Mouse (Mus musculus) limb, embryonic 10.5 days (tissue): ENCODE measurements at regions not wholly inside any gene's neighbourhood (a gene's known extent, or its start where the extent isn't known, plus 50 kb on each side); places are given as distances from the start of the nearest gene placed in this dataset.

Source experiments
- DNase-seq: peaks from one replicate; pipeline ENCODE4 v3.0.0-alpha.2; 2017; ENCODE audit warnings: low spot score
- H3K27ac ChIP-seq: fragments of 300-500 bp; sonication (generic); 2 replicates; pipeline ENCODE4 v1.5.1; 2016; ENCODE audit warnings: mild to moderate bottlenecking
- H3K27me3 ChIP-seq: fragments of 300-500 bp; sonication (generic); 2 replicates; pipeline ENCODE4 v1.6.1; 2016; ENCODE audit warnings: low read depth, mild to moderate bottlenecking; ENCODE audit not compliant: poor library complexity, severe bottlenecking
- H3K36me3 ChIP-seq: fragments of 300-500 bp; sonication (generic); 2 replicates; pipeline ENCODE4 v1.6.1; 2016; ENCODE audit warnings: mild to moderate bottlenecking, moderate library complexity
- H3K4me1 ChIP-seq: fragments of 300-500 bp; sonication (generic); 2 replicates; pipeline ENCODE4 v1.6.1; 2016
- H3K4me3 ChIP-seq: fragments of 300-500 bp; sonication (generic); 2 replicates; pipeline ENCODE4 v1.5.1; 2016; ENCODE audit warnings: mild to moderate bottlenecking, moderate library complexity
- H3K9me3 ChIP-seq: fragments of 300-500 bp; sonication (generic); replicated peaks from 2 replicates; pipeline ENCODE4 v1.6.1; 2016; ENCODE audit warnings: mild to moderate bottlenecking
- WGBS: fragments of 180-500 bp; shearing (Covaris S2); methylation state at CpG from one replicate; pipeline ENCODE4 v1.1.7; 2016; 5-methylcytosine and 5-hydroxymethylcytosine counted together

DNA sequence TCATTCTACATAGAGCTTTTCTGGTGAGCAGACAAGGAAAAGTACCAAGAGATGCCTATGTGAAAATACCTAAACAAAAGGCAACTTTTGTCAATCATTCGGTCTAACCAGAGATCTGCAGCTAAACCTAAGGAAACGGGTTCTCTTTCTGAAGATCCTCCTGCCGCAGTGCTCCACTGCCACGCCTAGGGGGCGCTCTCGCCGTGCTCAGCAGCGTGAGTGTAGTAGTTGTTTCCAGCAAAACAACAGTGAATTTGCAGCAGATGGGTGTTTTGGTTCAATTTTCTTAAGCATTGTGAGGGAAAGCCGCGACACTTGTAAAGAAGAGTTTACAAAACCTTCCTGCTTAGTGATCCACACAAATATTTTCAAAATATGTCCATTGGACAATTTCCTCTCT, 331.4 kb upstream of the Onecut1 start:
- DNase-seq: peak; percentile 74
- Histone ChIP-seq H3K27ac (no peak overlapping the region), H3K36me3 (no peaks in the 10 kb centered on the region), H3K27me3 (no peaks in the 10 kb centered on the region), H3K9me3 (no peaks in the 10 kb centered on the region), H3K4me1 (no peaks in the 10 kb centered on the region), H3K4me3 (no peak overlapping the region)
- 13% methylated on average over 10 of the region's 10 CpGs for WGBS

DNA sequence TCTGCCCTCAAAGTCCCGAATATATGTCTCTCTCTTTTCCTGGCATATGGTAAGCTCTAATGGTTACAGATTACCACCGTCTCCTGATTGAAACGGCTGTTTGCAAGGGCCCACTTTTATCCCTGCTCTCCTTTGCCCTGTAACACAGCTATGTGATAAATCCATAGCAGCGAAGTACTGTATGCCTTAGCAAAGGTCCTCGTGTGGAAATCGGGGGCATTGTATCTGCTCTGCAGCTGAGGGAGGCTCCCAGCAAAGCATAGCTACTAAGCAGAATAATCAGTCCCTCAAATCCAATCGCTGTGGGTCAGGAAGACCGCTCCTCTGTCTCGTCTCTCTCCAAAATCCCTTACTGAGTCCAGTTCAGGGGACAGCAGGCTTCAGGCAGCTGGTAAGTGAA, 331.0 kb upstream of the Onecut1 start:
- Histone ChIP-seq H3K27ac (no peak overlapping the region), H3K4me1 (no peaks in the 10 kb centered on the region), H3K9me3 (no peaks in the 10 kb centered on the region), H3K27me3 (no peaks in the 10 kb centered on the region), H3K4me3 (no peak overlapping the region), H3K36me3 (no peaks in the 10 kb centered on the region)
- DNase-seq: no peak
- WGBS: 68% methylated on average over 9 of the region's 9 CpGs

DNA sequence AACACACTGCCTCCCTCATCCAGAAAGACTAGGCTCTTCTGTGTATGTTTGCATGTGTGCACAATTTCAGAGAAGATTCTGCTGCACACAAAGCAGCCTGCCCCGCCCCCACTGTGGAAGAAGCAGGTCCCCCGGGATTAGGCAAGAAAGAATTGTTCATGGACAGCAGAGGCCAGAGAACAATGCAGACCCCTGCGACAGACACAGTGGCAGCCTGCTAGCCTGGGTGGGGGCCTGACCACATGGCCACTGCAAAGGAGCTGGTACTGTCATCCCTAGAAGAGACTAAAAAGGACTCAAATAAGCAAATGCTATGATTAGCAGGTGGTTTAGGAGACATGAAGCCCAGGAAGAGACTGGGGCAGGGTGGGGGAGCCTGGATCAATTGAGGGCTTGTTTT, 329.7 kb upstream of the Onecut1 start:
- Histone ChIP-seq H3K9me3 (no peaks in the 10 kb centered on the region), H3K4me3 (no peak overlapping the region), H3K27ac (no peak overlapping the region), H3K4me1 (no peaks in the 10 kb centered on the region), H3K36me3 (no peaks in the 10 kb centered on the region), H3K27me3 (no peaks in the 10 kb centered on the region)
- DNase-seq: no peak
- 89% methylated on average over 3 of the region's 3 CpGs for WGBS

DNA sequence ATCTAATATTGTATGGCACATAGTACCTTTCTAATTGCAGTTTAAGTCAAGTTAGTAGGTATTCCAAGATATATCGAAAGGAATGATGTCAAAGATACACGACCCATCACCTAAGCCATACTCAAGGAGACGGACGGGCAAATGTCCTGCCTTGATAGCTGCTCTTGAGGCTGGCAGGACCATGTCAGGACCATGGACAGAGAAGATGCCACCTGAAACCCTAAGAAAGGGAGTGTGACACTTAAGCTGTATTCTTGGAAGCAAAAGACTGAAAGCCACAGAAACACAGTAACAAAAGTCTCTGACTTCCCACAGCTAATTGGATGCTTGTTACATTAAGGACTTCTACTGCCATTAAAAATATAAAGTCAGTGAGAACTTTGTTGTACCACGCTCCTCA, 326.7 kb upstream of the Onecut1 start:
- peak; percentile 36 for DNase-seq

DNA sequence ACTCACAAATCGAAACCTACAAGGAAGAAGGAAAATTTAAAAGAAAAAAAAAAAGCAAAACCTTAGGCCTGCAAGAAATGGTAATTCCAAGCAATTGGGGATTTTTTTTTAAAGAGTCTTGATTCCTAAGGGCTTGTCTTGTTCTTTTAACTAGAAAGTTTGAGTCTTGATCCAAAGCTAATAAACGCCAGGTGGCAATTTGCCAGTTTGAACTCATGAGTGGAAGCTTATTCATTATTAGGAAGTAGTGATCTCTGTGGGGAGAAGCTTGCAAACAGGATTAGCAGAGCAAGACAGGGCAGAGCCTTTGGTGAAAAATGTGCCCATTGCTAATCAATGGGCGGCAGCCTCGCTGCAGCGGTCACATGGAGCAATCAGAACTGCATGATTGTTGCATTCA, 305.6 kb upstream of the Onecut1 start:
- no peak overlapping the region for H3K4me3 ChIP-seq
- no peak for DNase-seq
- no peak overlapping the region for H3K27ac ChIP-seq
- H3K27me3 ChIP-seq: no peaks in the 10 kb centered on the region
- no peaks in the 10 kb centered on the region for H3K4me1 ChIP-seq
- H3K9me3 ChIP-seq: no peaks in the 10 kb centered on the region
- WGBS: 86% methylated on average over 5 of the region's 5 CpGs
- no peaks in the 10 kb centered on the region for H3K36me3 ChIP-seq

More for the DNA sequence above, 326.7 kb upstream of the Onecut1 start:
- Histone ChIP-seq H3K27me3 (no peaks in the 10 kb centered on the region), H3K27ac (no peak overlapping the region), H3K4me1 (no peaks in the 10 kb centered on the region), H3K36me3 (no peaks in the 10 kb centered on the region), H3K4me3 (no peak overlapping the region), H3K9me3 (no peaks in the 10 kb centered on the region)
- WGBS: 75% methylated on average over 5 of the region's 5 CpGs

DNA sequence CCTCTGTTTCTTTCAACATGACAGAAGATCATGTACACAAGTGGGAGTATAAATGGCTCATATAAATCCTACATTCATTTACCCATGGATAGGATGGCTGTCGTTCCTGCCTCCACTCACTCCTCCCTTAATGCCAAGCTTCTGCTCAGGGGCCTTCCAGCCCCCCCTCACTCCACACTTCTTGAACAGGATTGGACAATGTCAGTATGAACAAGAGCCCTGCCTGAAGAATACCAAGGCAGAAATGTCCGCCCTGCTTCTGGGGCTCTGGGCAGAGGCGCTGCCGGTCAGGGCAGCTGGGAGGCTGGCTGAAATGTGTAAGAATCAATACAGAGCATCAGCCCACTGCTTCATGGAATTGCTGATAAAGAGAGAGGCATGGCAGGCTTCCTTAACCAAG, 269.0 kb upstream of the Onecut1 start:
- no peak overlapping the region for H3K4me3 ChIP-seq
- WGBS: 89% methylated on average over 4 of the region's 4 CpGs
- no peaks in the 10 kb centered on the region for H3K36me3 ChIP-seq
- H3K27me3 ChIP-seq: no peaks in the 10 kb centered on the region
- H3K27ac ChIP-seq: no peak overlapping the region
- no peaks in the 10 kb centered on the region for H3K4me1 ChIP-seq
- DNase-seq: no peak
- H3K9me3 ChIP-seq: no peaks in the 10 kb centered on the region

DNA sequence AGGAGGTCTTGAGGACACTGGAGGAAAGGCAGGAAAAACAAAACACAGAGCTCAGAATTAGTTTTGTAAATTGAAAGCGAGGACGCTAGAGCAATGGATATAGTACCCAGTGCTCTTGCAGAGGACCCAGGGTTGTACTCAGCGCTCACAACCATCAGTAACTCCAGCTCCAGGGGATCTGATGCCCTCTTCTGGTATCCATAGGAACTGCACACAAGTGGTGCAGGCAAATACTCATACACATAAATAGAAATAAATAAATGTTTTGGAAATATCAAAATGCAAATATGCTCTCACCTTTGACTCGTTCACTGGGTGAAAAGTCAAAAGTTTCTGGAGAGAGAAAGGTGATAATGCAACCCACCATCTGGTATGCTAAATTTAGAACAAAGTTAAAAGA, 267.8 kb upstream of the Onecut1 start:
- H3K36me3 ChIP-seq: no peaks in the 10 kb centered on the region
- no peak overlapping the region for H3K4me3 ChIP-seq
- no peaks in the 10 kb centered on the region for H3K4me1 ChIP-seq
- H3K27ac ChIP-seq: no peak overlapping the region
- H3K9me3 ChIP-seq: no peaks in the 10 kb centered on the region
- 87% methylated on average over 4 of the region's 4 CpGs for WGBS
- no peaks in the 10 kb centered on the region for H3K27me3 ChIP-seq
- no peak for DNase-seq

DNA sequence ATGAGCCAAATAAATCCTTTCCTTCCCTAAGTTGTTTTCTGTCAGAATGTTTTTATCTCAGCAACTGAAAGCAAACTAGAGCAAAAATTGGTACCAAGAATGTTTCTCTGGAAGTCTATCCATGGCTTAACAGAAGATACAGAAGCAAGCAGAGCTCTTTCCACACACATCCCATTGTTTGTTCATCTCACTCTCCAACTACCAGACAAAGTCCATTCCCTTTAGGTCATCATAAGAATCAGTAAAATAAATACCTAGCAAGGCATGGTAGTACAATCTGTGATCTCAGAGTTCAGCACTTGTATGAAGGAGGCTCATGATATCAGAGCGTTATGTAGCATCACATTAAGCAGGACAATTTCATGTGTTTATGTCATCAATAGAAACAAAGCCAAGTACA, 257.3 kb upstream of the Onecut1 start:
- Histone ChIP-seq H3K27me3 (no peaks in the 10 kb centered on the region), H3K4me1 (no peaks in the 10 kb centered on the region), H3K9me3 (no peaks in the 10 kb centered on the region), H3K36me3 (no peaks in the 10 kb centered on the region), H3K27ac (no peak overlapping the region), H3K4me3 (no peak overlapping the region)
- WGBS: 98% methylated on average over 1 of the region's 1 CpGs
- no peak for DNase-seq

DNA sequence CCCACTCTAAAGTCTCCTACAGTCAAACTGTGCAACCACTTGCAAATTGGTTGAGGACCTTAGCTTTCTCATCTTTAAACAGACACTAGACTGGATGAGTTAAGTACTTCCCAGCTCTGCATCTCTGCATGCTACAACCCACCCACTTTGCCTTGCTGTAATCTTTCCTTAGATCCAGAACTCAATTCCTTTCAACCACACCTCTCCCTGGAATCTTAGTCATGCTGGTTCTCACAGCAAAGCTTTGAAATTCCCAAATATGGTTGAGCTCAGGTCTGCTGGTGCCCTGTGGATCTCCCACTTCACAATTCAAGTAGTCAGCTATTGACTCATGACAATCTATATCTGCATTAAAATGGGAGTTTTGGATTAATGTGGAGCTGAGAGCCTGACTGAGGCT, 239.8 kb upstream of the Onecut1 start:
- Histone ChIP-seq H3K27ac (no peak overlapping the region), H3K27me3 (no peaks in the 10 kb centered on the region), H3K9me3 (no peaks in the 10 kb centered on the region), H3K36me3 (no peaks in the 10 kb centered on the region), H3K4me1 (no peaks in the 10 kb centered on the region), H3K4me3 (no peak overlapping the region)
- no peak for DNase-seq

DNA sequence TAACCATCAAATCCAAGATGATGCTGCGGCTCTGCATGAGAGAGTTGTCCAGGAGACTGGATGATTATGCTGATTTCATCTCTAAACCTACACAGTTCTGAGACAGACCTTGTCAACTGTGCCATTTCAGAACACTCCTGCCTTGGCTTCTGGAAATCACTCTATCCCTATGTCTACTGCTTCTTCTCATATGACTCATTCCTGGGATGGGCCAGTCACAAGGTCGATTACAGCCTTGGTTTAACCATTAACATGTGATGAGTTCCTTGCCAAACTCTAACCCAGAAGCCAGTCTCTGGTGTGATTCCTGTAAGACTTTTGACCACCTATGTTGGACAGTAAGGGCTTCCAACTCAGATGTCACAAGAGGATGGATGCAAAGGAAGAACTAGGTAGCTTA, 216.3 kb upstream of the Onecut1 start:
- Histone ChIP-seq H3K27me3 (no peaks in the 10 kb centered on the region), H3K4me3 (no peak overlapping the region), H3K9me3 (no peaks in the 10 kb centered on the region), H3K36me3 (no peaks in the 10 kb centered on the region), H3K4me1 (no peaks in the 10 kb centered on the region), H3K27ac (no peak overlapping the region)
- DNase-seq: no peak
- 80% methylated on average over 2 of the region's 2 CpGs for WGBS

DNA sequence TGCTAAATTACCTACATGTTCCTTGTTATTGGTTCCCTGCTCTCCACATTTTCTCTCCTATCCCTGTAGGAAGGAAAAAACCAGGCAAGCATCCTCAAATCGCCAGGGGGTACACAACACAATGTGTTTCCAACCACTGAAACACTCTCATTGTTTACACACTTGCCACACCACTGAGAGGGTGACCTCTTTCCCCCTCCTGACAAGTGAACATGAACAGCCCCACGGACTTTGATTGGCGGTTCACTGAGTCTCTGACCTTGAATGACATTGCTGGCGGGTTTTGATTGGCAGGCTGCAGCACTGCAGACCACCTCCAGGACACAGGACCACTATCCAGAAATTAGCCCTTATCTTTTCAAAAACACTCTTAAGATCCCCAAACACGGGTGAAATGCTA, 211.7 kb upstream of the Onecut1 start:
- DNase-seq: no peak
- H3K4me3 ChIP-seq: no peak overlapping the region

DNA sequence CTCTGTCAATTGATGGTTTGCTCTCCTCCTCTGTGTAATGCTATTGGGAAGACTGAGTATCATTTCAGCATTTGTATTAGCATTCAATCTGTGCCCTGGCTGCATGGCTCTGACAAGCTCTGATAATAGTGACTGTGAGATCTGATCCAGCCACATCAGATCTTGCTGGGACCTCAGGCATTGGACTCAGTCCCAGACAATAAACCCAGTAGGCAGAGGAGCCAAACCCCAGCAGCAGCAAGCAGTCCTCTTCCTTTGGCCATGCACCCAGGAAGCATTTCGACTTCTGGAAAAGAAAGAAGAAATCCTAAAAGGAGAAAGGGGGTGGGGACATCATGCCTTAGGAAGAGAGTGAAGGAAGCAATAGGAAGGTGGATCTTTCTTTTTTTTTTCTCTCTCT, 205.8 kb upstream of the Onecut1 start:
- H3K4me3 ChIP-seq: no peak overlapping the region
- 50% methylated on average over 1 of the region's 1 CpGs for WGBS
- no peaks in the 10 kb centered on the region for H3K4me1 ChIP-seq
- no peak for DNase-seq
- H3K9me3 ChIP-seq: no peaks in the 10 kb centered on the region
- no peaks in the 10 kb centered on the region for H3K36me3 ChIP-seq
- H3K27me3 ChIP-seq: no peaks in the 10 kb centered on the region
- H3K27ac ChIP-seq: no peak overlapping the region

More for the DNA sequence above, 211.7 kb upstream of the Onecut1 start:
- Histone ChIP-seq H3K27me3 (no peaks in the 10 kb centered on the region), H3K4me1 (no peaks in the 10 kb centered on the region), H3K27ac (no peak overlapping the region), H3K36me3 (no peaks in the 10 kb centered on the region), H3K9me3 (no peaks in the 10 kb centered on the region)
- WGBS: 70% methylated on average over 5 of the region's 5 CpGs

DNA sequence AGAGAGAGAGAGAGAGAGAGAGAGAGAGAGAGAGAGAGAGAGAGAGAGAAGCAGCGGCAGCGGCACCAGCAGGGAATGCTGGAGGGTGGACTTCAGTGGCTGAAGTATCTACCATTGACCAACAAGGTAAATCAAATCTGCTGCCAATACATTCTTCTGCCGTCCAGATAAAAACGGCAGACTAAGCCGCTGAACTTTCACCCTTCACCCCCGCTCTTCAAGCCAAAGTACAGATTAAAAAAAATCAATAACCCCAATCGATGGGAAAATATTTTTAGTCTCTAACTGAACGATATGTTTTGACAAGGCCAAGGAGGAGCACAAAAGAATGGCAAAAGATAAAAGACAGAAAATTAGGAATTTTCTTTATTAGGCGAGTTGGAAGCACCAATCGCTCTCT, 205.3 kb upstream of the Onecut1 start:
- no peak overlapping the region for H3K27ac ChIP-seq
- WGBS: 94% methylated on average over 10 of the region's 10 CpGs
- H3K4me3 ChIP-seq: no peak overlapping the region
- no peaks in the 10 kb centered on the region for H3K27me3 ChIP-seq
- H3K9me3 ChIP-seq: no peaks in the 10 kb centered on the region
- no peak for DNase-seq
- H3K36me3 ChIP-seq: no peaks in the 10 kb centered on the region
- H3K4me1 ChIP-seq: no peaks in the 10 kb centered on the region

DNA sequence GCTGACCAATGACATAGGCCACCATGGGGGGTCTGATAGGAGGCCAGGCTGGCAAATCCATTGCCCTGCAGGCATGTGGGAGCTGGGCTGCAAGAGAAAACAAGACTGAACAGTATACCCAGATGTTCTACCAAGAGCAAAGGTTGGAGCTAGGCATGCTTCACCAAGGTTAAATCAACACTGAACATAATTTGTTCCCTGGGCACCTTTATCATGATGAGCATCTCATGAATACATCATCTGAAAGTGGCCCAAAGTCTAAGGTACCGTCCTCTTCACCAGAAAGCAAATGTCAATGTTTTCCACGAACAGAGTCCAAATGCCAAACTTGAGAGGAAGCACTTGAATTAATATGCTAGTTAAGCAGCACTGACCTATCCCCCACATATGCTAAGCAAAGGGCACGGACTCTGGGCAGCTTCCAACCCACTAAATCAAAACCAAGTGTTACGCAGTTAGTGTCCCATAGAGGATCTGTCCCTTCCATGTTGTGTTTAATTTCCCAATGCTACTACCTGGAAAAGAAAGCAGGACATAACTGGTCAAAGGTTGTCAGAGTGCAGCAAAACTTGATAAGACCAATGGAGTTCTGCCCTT, 190.3 kb upstream of the Onecut1 start:
- Histone ChIP-seq H3K4me1 (no peaks in the 10 kb centered on the region), H3K9me3 (no peaks in the 10 kb centered on the region), H3K36me3 (no peaks in the 10 kb centered on the region), H3K27me3 (no peaks in the 10 kb centered on the region), H3K27ac (no peak overlapping the region), H3K4me3 (no peak overlapping the region)
- no peak for DNase-seq
- 96% methylated on average over 4 of the region's 4 CpGs for WGBS
